Mouse (Mus musculus): ENCODE data around the gene Ebf4. TPM values are rescaled to one million over a fixed set of nuclear protein-coding genes. Genes with fewer than 3 reads are reported as not detected.

The Ebf4 gene
- polyA plus RNA-seq, 1 experiment from 2014 or later, result 3.6 TPM

GRCm38 (mm10) chr2:130273732-130274131, 21.2 kb upstream of the Ebf4 start:
- peak overlapping the region; percentile 93 for H3K9ac ChIP-seq (ENCODE audit: low read length)
- H3K4me3 ChIP-seq (ENCODE audit: low read depth, low read length), result peak overlapping the region; percentile 82
- 2% methylated on average over 14 of the region's 14 CpGs for WGBS
- no peaks in the 10 kb centered on the region for H3K9me3 ChIP-seq (ENCODE audit: control insufficient read depth, low read length)
- no peak for DNase-seq (ENCODE audit: low spot score)
- peaks cover 34% of the 10 kb centered on the region for H3K36me3 ChIP-seq (ENCODE audit: control insufficient read depth, insufficient read depth, low read length)
- peaks cover 3% of the 10 kb centered on the region; the same call in 1 of the 2 replicates for H3K4me1 ChIP-seq (replicated peaks; ENCODE audit: control insufficient read depth, insufficient read depth, low read length)
- H3K27ac ChIP-seq (ENCODE audit: low read depth), result peak overlapping the region; percentile 62
- no peaks in the 10 kb centered on the region for H3K27me3 ChIP-seq (replicated peaks; ENCODE audit: control insufficient read depth, insufficient read depth, low read length)
- ATAC-seq (replicated peaks; ENCODE audit: low FRiP score, low TSS enrichment, low read depth), result peak; percentile 21; the same call in 1 of the 2 replicates
- peak overlapping the region; percentile 75 for H3K4me2 ChIP-seq (ENCODE audit: low read length)

- Histone ChIP-seq H3K27me3 (replicated peaks; ENCODE audit: control insufficient read depth, insufficient read depth, low read length) (no peaks in the 10 kb centered on the region), H3K36me3 (ENCODE audit: control insufficient read depth, insufficient read depth, low read length) (peaks cover 37% of the 10 kb centered on the region), H3K9ac (ENCODE audit: low read length) (peak within 1 kb of the TSS; percentile 93), H3K9me3 (ENCODE audit: control insufficient read depth, low read length) (no peaks in the 10 kb centered on the region), H3K4me1 (replicated peaks; ENCODE audit: control insufficient read depth, insufficient read depth, low read length) (peaks cover 3% of the 10 kb centered on the region; the same call in 1 of the 2 replicates), H3K4me2 (ENCODE audit: low read length) (peak within 1 kb of the TSS; percentile 75), H3K27ac (ENCODE audit: low read depth) (peak within 1 kb of the TSS; percentile 86), H3K4me3 (ENCODE audit: low read depth, low read length) (peak within 1 kb of the TSS; percentile 82)
- peak; percentile 100 for DNase-seq (ENCODE audit: low spot score)
- WGBS, result under 1% methylated on average over 67 of the region's 68 CpGs
- peak; percentile 97 for ATAC-seq (replicated peaks; ENCODE audit: low FRiP score, low TSS enrichment, low read depth)
Measured at GRCm38 (mm10) chr2:130274149-130274861, 20.7 kb upstream of the Ebf4 start, which contains the start of gene Nop56. TSS of gene Nop56 (plus strand) at chr2:130274430.

GRCm38 (mm10) chr2:130274862-130275261, 20.1 kb upstream of the Ebf4 start:
- 1% methylated on average over 10 of the region's 10 CpGs for WGBS
- peak overlapping the region; percentile 86 for H3K27ac ChIP-seq (ENCODE audit: low read depth)
- DNase-seq (ENCODE audit: low spot score), result no peak

GRCm38 (mm10) chr2:130275649-130276048, 19.3 kb upstream of the Ebf4 start:
- 47% methylated on average over 6 of the region's 6 CpGs for WGBS
- Histone ChIP-seq H3K36me3 (ENCODE audit: control insufficient read depth, insufficient read depth, low read length) (peaks cover 50% of the 10 kb centered on the region), H3K27me3 (replicated peaks; ENCODE audit: control insufficient read depth, insufficient read depth, low read length) (no peaks in the 10 kb centered on the region), H3K27ac (ENCODE audit: low read depth) (no peak overlapping the region), H3K4me2 (ENCODE audit: low read length) (peak overlapping the region; percentile 75), H3K4me1 (replicated peaks; ENCODE audit: control insufficient read depth, insufficient read depth, low read length) (peaks cover 3% of the 10 kb centered on the region; the same call in 1 of the 2 replicates), H3K9ac (ENCODE audit: low read length) (0 out of 2 replicates have a peak overlapping the region, but pooled peaks have one; percentile 93), H3K4me3 (ENCODE audit: low read depth, low read length) (peak overlapping the region; percentile 82), H3K9me3 (ENCODE audit: control insufficient read depth, low read length) (no peaks in the 10 kb centered on the region)
- peak; percentile 93 for DNase-seq (ENCODE audit: low spot score)
- ATAC-seq (replicated peaks; ENCODE audit: low FRiP score, low TSS enrichment, low read depth), result no peak

More at GRCm38 (mm10) chr2:130274862-130275261, 20.1 kb upstream of the Ebf4 start:
- ATAC-seq (replicated peaks; ENCODE audit: low FRiP score, low TSS enrichment, low read depth), result no peak
- H3K9ac ChIP-seq (ENCODE audit: low read length), result peak overlapping the region; percentile 93
- no peaks in the 10 kb centered on the region for H3K27me3 ChIP-seq (replicated peaks; ENCODE audit: control insufficient read depth, insufficient read depth, low read length)
- H3K9me3 ChIP-seq (ENCODE audit: control insufficient read depth, low read length), result no peaks in the 10 kb centered on the region
- H3K4me1 ChIP-seq (replicated peaks; ENCODE audit: control insufficient read depth, insufficient read depth, low read length), result peaks cover 3% of the 10 kb centered on the region; the same call in 1 of the 2 replicates
- H3K36me3 ChIP-seq (ENCODE audit: control insufficient read depth, insufficient read depth, low read length), result peaks cover 42% of the 10 kb centered on the region
- peak overlapping the region; percentile 82 for H3K4me3 ChIP-seq (ENCODE audit: low read depth, low read length)
- peak overlapping the region; percentile 75 for H3K4me2 ChIP-seq (ENCODE audit: low read length)

- Histone ChIP-seq H3K4me3 (ENCODE audit: low read depth, low read length) (no peak overlapping the region), H3K9me3 (ENCODE audit: control insufficient read depth, low read length) (no peaks in the 10 kb centered on the region), H3K4me1 (replicated peaks; ENCODE audit: control insufficient read depth, insufficient read depth, low read length) (peaks cover 9% of the 10 kb centered on the region), H3K27ac (ENCODE audit: low read depth) (no peak overlapping the region), H3K9ac (ENCODE audit: low read length) (no peak overlapping the region), H3K36me3 (ENCODE audit: control insufficient read depth, insufficient read depth, low read length) (peaks cover 61% of the 10 kb centered on the region), H3K27me3 (replicated peaks; ENCODE audit: control insufficient read depth, insufficient read depth, low read length) (no peaks in the 10 kb centered on the region), H3K4me2 (ENCODE audit: low read length) (no peak overlapping the region)
- no peak for ATAC-seq (replicated peaks; ENCODE audit: low FRiP score, low TSS enrichment, low read depth)
- peak; percentile 51 for DNase-seq (ENCODE audit: low spot score)
- WGBS, result 41% methylated on average over 8 of the region's 8 CpGs
Measured at GRCm38 (mm10) chr2:130279600-130280091, 15.3 kb upstream of the Ebf4 start.

GRCm38 (mm10) chr2:130280224-130280623, 14.7 kb upstream of the Ebf4 start:
- H3K4me2 ChIP-seq (ENCODE audit: low read length), result no peak overlapping the region
- DNase-seq (ENCODE audit: low spot score) (peak; percentile 50), ATAC-seq (replicated peaks; ENCODE audit: low FRiP score, low TSS enrichment, low read depth) (no peak)
- no peaks in the 10 kb centered on the region for H3K27me3 ChIP-seq (replicated peaks; ENCODE audit: control insufficient read depth, insufficient read depth, low read length)
- no peak overlapping the region for H3K9ac ChIP-seq (ENCODE audit: low read length)
- WGBS, result 57% methylated on average over 7 of the region's 7 CpGs
- H3K9me3 ChIP-seq (ENCODE audit: control insufficient read depth, low read length), result no peaks in the 10 kb centered on the region
- H3K27ac ChIP-seq (ENCODE audit: low read depth), result no peak overlapping the region
- H3K36me3 ChIP-seq (ENCODE audit: control insufficient read depth, insufficient read depth, low read length), result peaks cover 61% of the 10 kb centered on the region
- peaks cover 11% of the 10 kb centered on the region for H3K4me1 ChIP-seq (replicated peaks; ENCODE audit: control insufficient read depth, insufficient read depth, low read length)
- no peak overlapping the region for H3K4me3 ChIP-seq (ENCODE audit: low read depth, low read length)

GRCm38 (mm10) chr2:130280818-130281217, 14.2 kb upstream of the Ebf4 start:
- H3K9ac ChIP-seq (ENCODE audit: low read length), result no peak overlapping the region
- ATAC-seq (replicated peaks; ENCODE audit: low FRiP score, low TSS enrichment, low read depth), result no peak
- no peak overlapping the region for H3K4me2 ChIP-seq (ENCODE audit: low read length)
- H3K27ac ChIP-seq (ENCODE audit: low read depth), result no peak overlapping the region
- no peak overlapping the region for H3K4me3 ChIP-seq (ENCODE audit: low read depth, low read length)
- WGBS, result 79% methylated on average over 4 of the region's 4 CpGs
- peaks cover 8% of the 10 kb centered on the region for H3K4me1 ChIP-seq (replicated peaks; ENCODE audit: control insufficient read depth, insufficient read depth, low read length)
- no peaks in the 10 kb centered on the region for H3K9me3 ChIP-seq (ENCODE audit: control insufficient read depth, low read length)
- peaks cover 56% of the 10 kb centered on the region for H3K36me3 ChIP-seq (ENCODE audit: control insufficient read depth, insufficient read depth, low read length)
- DNase-seq (ENCODE audit: low spot score), result no peak
- H3K27me3 ChIP-seq (replicated peaks; ENCODE audit: control insufficient read depth, insufficient read depth, low read length), result no peaks in the 10 kb centered on the region

- under 1% methylated on average over 50 of the region's 51 CpGs for WGBS
Measured at GRCm38 (mm10) chr2:130283854-130284654, 10.9 kb upstream of the Ebf4 start, which contains the start of gene Idh3b. TSS of gene Idh3b (minus strand) at chr2:130284547.

More at GRCm38 (mm10) chr2:130283854-130284654, 10.9 kb upstream of the Ebf4 start, which contains the start of gene Idh3b:
- peak; percentile 74 for ATAC-seq (replicated peaks; ENCODE audit: low FRiP score, low TSS enrichment, low read depth)
- Histone ChIP-seq H3K4me3 (ENCODE audit: low read depth, low read length) (peak within 1 kb of the TSS; percentile 90), H3K27ac (ENCODE audit: low read depth) (peak within 1 kb of the TSS; percentile 71), H3K27me3 (replicated peaks; ENCODE audit: control insufficient read depth, insufficient read depth, low read length) (no peaks in the 10 kb centered on the region), H3K9me3 (ENCODE audit: control insufficient read depth, low read length) (no peaks in the 10 kb centered on the region), H3K36me3 (ENCODE audit: control insufficient read depth, insufficient read depth, low read length) (peaks cover 27% of the 10 kb centered on the region), H3K4me1 (replicated peaks; ENCODE audit: control insufficient read depth, insufficient read depth, low read length) (peaks cover 8% of the 10 kb centered on the region), H3K4me2 (ENCODE audit: low read length) (peak within 1 kb of the TSS; percentile 95), H3K9ac (ENCODE audit: low read length) (peak within 1 kb of the TSS; percentile 88)
- DNase-seq (ENCODE audit: low spot score), result peak; percentile 93

All from intestine, embryonic 14.5 days (tissue).